Mouse (Mus musculus): ENCODE results near the gene Asna1. TPM values are rescaled to one million over a fixed set of nuclear protein-coding genes. Genes with fewer than 3 reads are reported as not detected.

Asna1 gene
- total RNA-seq, 2 experiments from 2014 or later = 116 to 128 TPM

DNA sequence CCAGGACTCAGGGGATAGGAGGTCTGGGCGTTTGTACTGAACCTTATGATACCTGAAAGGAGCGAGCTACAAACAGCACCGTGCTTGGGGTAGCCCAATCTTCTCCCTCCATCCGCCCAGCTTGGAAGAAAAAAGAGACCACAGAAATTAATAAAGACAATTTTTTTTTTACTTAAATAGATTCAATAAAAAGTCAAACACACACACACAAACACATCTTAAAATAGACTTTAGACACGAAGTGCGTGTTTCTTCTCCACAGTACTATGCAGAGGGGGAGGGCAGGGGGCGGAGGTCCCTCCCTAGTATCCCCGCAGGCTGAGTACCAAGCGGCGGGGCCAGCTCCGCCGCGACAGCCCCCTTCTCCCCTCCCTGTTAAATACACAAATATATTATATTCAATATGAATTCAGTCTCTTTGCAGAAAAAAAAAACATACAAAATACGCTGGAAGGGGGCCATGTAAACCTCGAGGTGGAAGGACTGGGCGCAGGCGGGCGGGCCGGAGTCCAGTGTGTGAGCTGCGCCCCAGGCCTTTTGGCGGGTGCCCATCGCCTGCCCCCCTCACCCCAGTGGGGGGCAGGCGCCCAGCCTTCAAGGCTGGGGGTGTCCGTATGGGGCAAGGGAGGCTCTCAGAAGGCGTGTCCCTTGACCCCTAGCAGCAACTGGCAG lies 48.2 kb downstream of the Asna1 start:
- no peak for DNase-seq (ENCODE audit: extremely low spot score in 1 of 2, low spot score in 1 of 2)

DNA sequence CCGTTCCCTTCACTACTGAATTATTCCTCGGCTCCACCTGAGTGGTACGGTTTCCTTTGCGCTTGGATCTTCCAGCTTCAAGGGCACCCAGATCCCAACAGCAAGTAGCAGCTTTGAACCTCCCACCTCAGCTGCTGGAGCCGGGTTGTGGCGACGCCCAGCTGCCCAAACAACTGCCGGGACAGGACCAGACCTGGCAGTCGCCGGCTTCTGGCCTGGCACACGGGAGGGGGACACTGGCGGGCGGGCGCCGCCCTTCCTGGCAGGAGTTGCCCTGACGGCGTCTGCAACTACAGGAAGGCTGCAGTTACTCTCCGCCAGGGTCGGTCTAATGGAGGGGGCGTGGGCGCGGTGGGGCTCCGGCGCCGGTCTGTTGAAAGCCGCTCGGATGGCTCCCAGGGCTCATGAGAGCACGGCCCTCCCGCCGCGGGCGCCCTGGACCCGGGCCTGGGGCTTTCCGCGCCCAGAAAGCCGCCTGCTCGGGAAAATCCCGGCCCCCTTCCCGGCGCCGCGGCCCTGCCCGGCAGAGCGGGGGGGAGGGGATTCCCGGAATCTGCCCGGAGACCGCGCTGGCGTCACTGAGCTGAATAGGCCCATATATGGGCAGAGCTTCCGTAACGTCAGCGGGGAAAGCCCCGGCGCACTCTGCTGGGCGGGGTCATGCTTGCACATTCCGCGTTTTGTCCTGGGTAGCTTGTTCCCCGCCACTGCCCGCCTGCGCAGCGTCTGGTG lies 48.9 kb downstream of the Asna1 start:
- DNase-seq (ENCODE audit: extremely low spot score in 1 of 2, low spot score in 1 of 2) = peak; percentile 91

- DNase-seq (ENCODE audit: extremely low spot score in 1 of 2, low spot score in 1 of 2) = peak; percentile 56 to 64
These were observed 49.6 kb downstream of the Asna1 start for GRCm38 (mm10) chr8:84975434-84975833.

DNA sequence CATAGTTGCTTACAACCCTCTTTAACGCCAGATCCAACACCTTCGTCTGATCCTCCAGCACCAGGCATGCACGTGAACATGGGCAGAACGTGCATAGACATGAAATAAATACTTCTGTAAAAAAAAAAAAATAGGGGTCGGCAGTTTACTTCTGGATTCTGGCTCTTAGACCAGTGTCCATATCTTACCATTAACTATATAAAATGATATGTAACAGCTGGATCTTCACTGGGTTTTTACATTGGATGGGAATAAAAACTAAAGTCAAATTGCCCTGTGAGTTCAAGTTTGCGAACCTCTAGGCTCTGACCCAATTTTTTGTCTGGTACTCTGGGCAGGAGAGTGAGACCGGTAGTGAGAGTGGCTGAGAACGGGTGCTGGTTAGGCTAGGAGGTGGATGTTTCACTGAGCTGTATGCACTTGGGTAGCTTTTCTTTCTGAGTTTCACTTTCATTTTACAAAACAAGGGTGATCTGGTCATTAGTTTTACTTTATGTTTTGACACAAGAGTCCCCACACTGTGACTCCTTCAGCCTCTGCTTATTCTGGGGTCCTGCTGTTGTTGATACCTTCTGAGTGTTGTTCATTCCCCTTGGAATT lies 50.4 kb downstream of the Asna1 start:
- DNase-seq (ENCODE audit: extremely low spot score in 1 of 2, low spot score in 1 of 2) = no peak

GRCm38 (mm10) chr8:84973803-84974542 lies 51.1 kb downstream of the Asna1 start:
- DNase-seq (ENCODE audit: extremely low spot score in 1 of 2, low spot score in 1 of 2) = no peak

- no peak for DNase-seq (ENCODE audit: extremely low spot score in 1 of 2, low spot score in 1 of 2)
These were observed 52.0 kb downstream of the Asna1 start for GRCm38 (mm10) chr8:84973079-84973478.

- DNase-seq (ENCODE audit: extremely low spot score in 1 of 2, low spot score in 1 of 2) = no peak
These were observed 54.2 kb downstream of the Asna1 start for GRCm38 (mm10) chr8:84970913-84971312.

- no peak for DNase-seq (ENCODE audit: extremely low spot score in 1 of 2, low spot score in 1 of 2)
These were observed 54.8 kb downstream of the Asna1 start for GRCm38 (mm10) chr8:84970135-84970790.

- DNase-seq (ENCODE audit: extremely low spot score in 1 of 2, low spot score in 1 of 2) = peak; percentile 64 to 68
These were observed 55.6 kb downstream of the Asna1 start, which contains the start of the genes Gm49661, Prdx2 and Rnaseh2a for GRCm38 (mm10) chr8:84969241-84970134. Gene Gm49661, minus strand, starts transcription at chr8:84969433. Gene Prdx2, plus strand, starts transcription at chr8:84969587. Gene Rnaseh2a, minus strand, starts transcription at chr8:84969767.

DNA sequence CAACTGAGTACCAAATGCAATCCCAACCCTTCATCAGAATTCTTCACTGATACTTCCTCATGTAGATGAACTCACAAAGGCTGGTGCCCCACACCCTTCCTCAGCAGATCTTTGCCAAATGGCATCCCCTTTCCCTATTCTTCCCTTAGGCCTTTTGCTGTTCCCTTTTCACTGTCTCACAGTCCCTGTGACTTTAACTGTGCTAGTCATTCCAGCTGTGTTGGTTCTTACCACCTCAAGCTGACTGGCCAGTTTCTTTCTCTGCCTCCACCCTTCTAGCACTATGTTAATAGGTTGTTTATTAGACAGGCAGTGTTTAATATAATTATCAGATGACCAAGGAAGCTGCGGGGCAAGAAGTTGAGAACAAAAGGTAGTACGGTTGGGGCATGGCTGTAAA lies 56.4 kb downstream of the Asna1 start:
- DNase-seq (ENCODE audit: extremely low spot score in 1 of 2, low spot score in 1 of 2) = no peak

Small RNA genes lying within 50 kb of the gene (microRNA-seq; reads per million reads assigned to microRNA genes)
- gene Mir7070 = 4.8 to 7.4 reads per million in 2 experiments

Other genes with a start within 250 kb of the Asna1 start
- 100 to 1,000 TPM; 406 to 477 TPM for gene Nfix, start 224.9 kb downstream of the Asna1 start, total RNA-seq (2021)
- 10 to 100 TPM in 1 of 2 experiments, 1 to 10 TPM in 1; 9.3 to 10.6 TPM for gene Dand5, start 202.5 kb downstream of the Asna1 start, total RNA-seq (2021)
- 10 to 100 TPM; 23.7 to 27.3 TPM for gene Gadd45gip1, start 193.8 kb downstream of the Asna1 start, total RNA-seq (2021)
- 10 to 100 TPM; 67.0 to 69.7 TPM for gene Rad23a, start 184.6 kb downstream of the Asna1 start, total RNA-seq (2021)
- 100 to 1,000 TPM; 473 to 552 TPM for gene Calr, start 178.3 kb downstream of the Asna1 start, total RNA-seq (2021)
- 10 to 100 TPM; 52.4 to 53.3 TPM for gene Farsa, start 168.3 kb downstream of the Asna1 start, total RNA-seq (2021)
- 10 to 100 TPM; 16.5 to 18.0 TPM for gene Syce2, start 153.2 kb downstream of the Asna1 start, total RNA-seq (2021)
- gene Gcdh, start 131.4 kb downstream of the Asna1 start, total RNA-seq (2021) = 10 to 100 TPM; 32.4 to 39.7 TPM
- gene Klf1, start 123.4 kb downstream of the Asna1 start, total RNA-seq (2021) = under 1 TPM in 1 of 2 experiments, not detected in 1; 0.17 TPM
- 1 to 10 TPM; 3.7 to 4.3 TPM for gene Dnase2a, start 116.7 kb downstream of the Asna1 start, total RNA-seq (2021)
- gene Mast1, start 87.9 kb downstream of the Asna1 start, total RNA-seq (2021) = 100 to 1,000 TPM in 1 of 2 experiments, 10 to 100 TPM in 1; 75.7 to 100 TPM
- gene Rtbdn, start 78.3 kb downstream of the Asna1 start, total RNA-seq (2021) = 1 to 10 TPM in 1 of 2 experiments, under 1 TPM in 1; 0.47 to 1.3 TPM
- not detected for gene Gm49661, start 55.8 kb downstream of the Asna1 start, total RNA-seq (2021)
- gene Prdx2, start 55.7 kb downstream of the Asna1 start, total RNA-seq (2021) = 100 to 1,000 TPM; 335 to 353 TPM
- gene Rnaseh2a, start 55.5 kb downstream of the Asna1 start, total RNA-seq (2021) = 10 to 100 TPM; 37.1 to 41.5 TPM
- gene Junb, start 46.6 kb downstream of the Asna1 start, total RNA-seq (2021) = 10 to 100 TPM; 67.9 to 68.8 TPM
- 1 to 10 TPM; 7.6 to 9.3 TPM for gene Hook2, start 34.7 kb downstream of the Asna1 start, total RNA-seq (2021)
- not detected for gene Best2, start 10.8 kb downstream of the Asna1 start, total RNA-seq (2021)
- gene Trir, start 1.5 kb upstream of the Asna1 start, total RNA-seq (2021) = 100 to 1,000 TPM; 130 to 144 TPM
- gene Tnpo2, start 11.6 kb upstream of the Asna1 start, total RNA-seq (2021) = 100 to 1,000 TPM; 145 to 159 TPM
- 10 to 100 TPM; 19.7 to 27.8 TPM for gene Fbxw9, start 34.8 kb upstream of the Asna1 start, total RNA-seq (2021)
- not detected for gene Gm5741, start 42.7 kb upstream of the Asna1 start, total RNA-seq (2021)
- 10 to 100 TPM; 57.7 to 62.0 TPM for gene Dhps, start 46.5 kb upstream of the Asna1 start, total RNA-seq (2021)
- 10 to 100 TPM; 57.7 to 69.0 TPM for gene Wdr83os, start 55.5 kb upstream of the Asna1 start, total RNA-seq (2021)
- 10 to 100 TPM; 28.7 to 32.3 TPM for gene Wdr83, start 56.0 kb upstream of the Asna1 start, total RNA-seq (2021)
- 10 to 100 TPM; 36.1 to 41.8 TPM for gene Man2b1, start 58.0 kb upstream of the Asna1 start, total RNA-seq (2021)
- gene Zfp791, start 97.8 kb upstream of the Asna1 start, total RNA-seq (2021) = 1 to 10 TPM; 7.0 to 7.1 TPM
- not detected for gene Cks1brt, start 126.6 kb upstream of the Asna1 start, total RNA-seq (2021)
- gene Olfr371, start 200.7 kb upstream of the Asna1 start, total RNA-seq (2021) = not detected